Mouse (Mus musculus) limb, embryonic 15.5 days (tissue): ENCODE measurements around the gene Gpnmb. TPM values are rescaled to one million over a fixed set of nuclear protein-coding genes. Genes with fewer than 3 reads are reported as not detected.

Experiments used
- ATAC-seq: fragments of 200-750 bp; cut with Nextera tagmentation; 2 replicates; pipeline ENCODE4 v1.8.0; 2017; ENCODE audit warnings: low read depth, moderate TSS enrichment; ENCODE audit not compliant: insufficient number of reproducible peaks, low FRiP score, low TSS enrichment
- H3K27ac ChIP-seq: fragments of 300-500 bp; sonication (generic); 2 replicates; pipeline ENCODE4 v1.5.1; 2015; ENCODE audit warnings: moderate library complexity, mild to moderate bottlenecking, inconsistent platforms
- H3K27me3 ChIP-seq: fragments of 300-500 bp; sonication (generic); 2 replicates; pipeline ENCODE4 v1.6.1; 2015; ENCODE audit warnings: inconsistent platforms
- H3K36me3 ChIP-seq: fragments of 300-500 bp; sonication (generic); 2 replicates; pipeline ENCODE4 v1.6.1; 2015; ENCODE audit warnings: inconsistent platforms
- H3K4me1 ChIP-seq: fragments of 300-500 bp; sonication (generic); 2 replicates; pipeline ENCODE4 v1.6.1; 2015; ENCODE audit warnings: inconsistent platforms
- H3K4me2 ChIP-seq: fragments of 300-500 bp; sonication (generic); 2 replicates; pipeline ENCODE4 v1.6.1; 2015; ENCODE audit warnings: mild to moderate bottlenecking, inconsistent platforms
- H3K4me3 ChIP-seq: fragments of 300-500 bp; sonication (generic); 2 replicates; pipeline ENCODE4 v1.5.1; 2015; ENCODE audit warnings: mild to moderate bottlenecking, inconsistent platforms
- H3K9ac ChIP-seq: fragments of 300-500 bp; sonication (generic); 2 replicates; pipeline ENCODE4 v1.6.1; 2015; ENCODE audit warnings: inconsistent platforms
- H3K9me3 ChIP-seq: fragments of 300-500 bp; sonication (generic); 2 replicates; pipeline ENCODE4 v1.6.1; 2016; ENCODE audit warnings: inconsistent platforms
- WGBS: fragments of 180-500 bp; shearing (Covaris S2); methylation state at CpG from one replicate; pipeline ENCODE4 v1.1.7; 2015; 5-methylcytosine and 5-hydroxymethylcytosine counted together
- polyA plus RNA-seq: library from polyadenylated mRNA; unstranded; fragments of >200 nt; fragmentation: Nextera tagmentation; extraction: Ambion mirVana; gene quantifications from 2 replicates; pipeline ENCODE4 v1.2.1, GENCODE M21; 2015

Gene Gpnmb
- polyA plus RNA-seq, 1 experiment from 2014 or later = 1.6 TPM

- WGBS = 74% methylated on average over 2 of the region's 2 CpGs
- no peaks in the 10 kb centered on the region for H3K9me3 ChIP-seq
Observed at GRCm38 (mm10) chr6:49109196-49109595, 72.8 kb downstream of the Gpnmb start.

GRCm38 (mm10) chr6:49113895-49114294 is 77.5 kb downstream of the Gpnmb start:
- Histone ChIP-seq H3K4me1 (0 out of 2 replicates have a peak, but pooled peaks cover 4% of the 10 kb centered on the region), H3K4me3 (no peak overlapping the region), H3K9me3 (no peaks in the 10 kb centered on the region), H3K36me3 (peaks cover 15% of the 10 kb centered on the region; the same call in 1 of the 2 replicates), H3K9ac (no peak overlapping the region), H3K4me2 (no peak overlapping the region), H3K27me3 (no peaks in the 10 kb centered on the region), H3K27ac (no peak overlapping the region)
- 25% methylated on average over 7 of the region's 7 CpGs for WGBS
- no peak for ATAC-seq

More at GRCm38 (mm10) chr6:49109196-49109595, 72.8 kb downstream of the Gpnmb start:
- no peak overlapping the region for H3K9ac ChIP-seq
- ATAC-seq = no peak
- no peaks in the 10 kb centered on the region for H3K27me3 ChIP-seq
- no peak overlapping the region for H3K4me3 ChIP-seq
- peaks cover 39% of the 10 kb centered on the region for H3K36me3 ChIP-seq
- no peak overlapping the region for H3K4me2 ChIP-seq
- H3K4me1 ChIP-seq = 0 out of 2 replicates have a peak, but pooled peaks cover 1% of the 10 kb centered on the region
- H3K27ac ChIP-seq = no peak overlapping the region

- Histone ChIP-seq H3K27me3 (no peaks in the 10 kb centered on the region), H3K4me1 (0 out of 2 replicates have a peak, but pooled peaks cover 4% of the 10 kb centered on the region), H3K4me3 (no peak overlapping the region), H3K9me3 (no peaks in the 10 kb centered on the region), H3K4me2 (no peak overlapping the region), H3K36me3 (peaks cover 9% of the 10 kb centered on the region; the same call in 1 of the 2 replicates), H3K27ac (no peak overlapping the region), H3K9ac (no peak overlapping the region)
- no peak for ATAC-seq
- 65% methylated on average over 6 of the region's 6 CpGs for WGBS
Observed at GRCm38 (mm10) chr6:49114457-49114856, 78.1 kb downstream of the Gpnmb start.

GRCm38 (mm10) chr6:49115550-49115949 is 79.2 kb downstream of the Gpnmb start:
- H3K9ac ChIP-seq = no peak overlapping the region
- H3K27me3 ChIP-seq = no peaks in the 10 kb centered on the region
- WGBS = 74% methylated on average over 5 of the region's 5 CpGs
- H3K4me2 ChIP-seq = no peak overlapping the region
- 0 out of 2 replicates have a peak, but pooled peaks cover 4% of the 10 kb centered on the region for H3K4me1 ChIP-seq
- no peaks in the 10 kb centered on the region for H3K9me3 ChIP-seq
- H3K27ac ChIP-seq = no peak overlapping the region
- H3K4me3 ChIP-seq = no peak overlapping the region
- peaks cover 9% of the 10 kb centered on the region; the same call in 1 of the 2 replicates for H3K36me3 ChIP-seq
- no peak for ATAC-seq

- no peak overlapping the region for H3K27ac ChIP-seq
- H3K9ac ChIP-seq = no peak overlapping the region
- no peak overlapping the region for H3K4me3 ChIP-seq
- 0 out of 2 replicates have a peak, but pooled peaks cover 4% of the 10 kb centered on the region for H3K4me1 ChIP-seq
- ATAC-seq = no peak
- no peak overlapping the region for H3K4me2 ChIP-seq
- WGBS = 89% methylated on average over 8 of the region's 8 CpGs
- peaks cover 9% of the 10 kb centered on the region; the same call in 1 of the 2 replicates for H3K36me3 ChIP-seq
- H3K9me3 ChIP-seq = no peaks in the 10 kb centered on the region
- H3K27me3 ChIP-seq = no peaks in the 10 kb centered on the region
Observed at GRCm38 (mm10) chr6:49116241-49116640, 79.9 kb downstream of the Gpnmb start.

- no peaks in the 10 kb centered on the region for H3K27me3 ChIP-seq
- H3K4me1 ChIP-seq = 0 out of 2 replicates have a peak, but pooled peaks cover 4% of the 10 kb centered on the region
- H3K9me3 ChIP-seq = no peaks in the 10 kb centered on the region
- peaks cover 9% of the 10 kb centered on the region; the same call in 1 of the 2 replicates for H3K36me3 ChIP-seq
- H3K9ac ChIP-seq = no peak overlapping the region
- no peak overlapping the region for H3K27ac ChIP-seq
- no peak for ATAC-seq
- H3K4me2 ChIP-seq = no peak overlapping the region
- no peak overlapping the region for H3K4me3 ChIP-seq
- WGBS = 72% methylated on average over 8 of the region's 8 CpGs
Observed at GRCm38 (mm10) chr6:49118446-49118845, 82.1 kb downstream of the Gpnmb start.

- Histone ChIP-seq H3K4me3 (no peak overlapping the region), H3K27ac (no peak overlapping the region), H3K27me3 (no peaks in the 10 kb centered on the region), H3K4me1 (no peaks in the 10 kb centered on the region), H3K9me3 (no peaks in the 10 kb centered on the region), H3K4me2 (no peak overlapping the region), H3K36me3 (peaks cover 9% of the 10 kb centered on the region; the same call in 1 of the 2 replicates), H3K9ac (no peak overlapping the region)
- WGBS = 78% methylated on average over 1 of the region's 1 CpGs
- no peak for ATAC-seq
Observed at GRCm38 (mm10) chr6:49119462-49120135, 83.3 kb downstream of the Gpnmb start.

- Histone ChIP-seq H3K27me3 (no peaks in the 10 kb centered on the region), H3K9ac (no peak overlapping the region), H3K27ac (no peak overlapping the region), H3K36me3 (peaks cover 9% of the 10 kb centered on the region; the same call in 1 of the 2 replicates), H3K4me1 (no peaks in the 10 kb centered on the region), H3K4me2 (no peak overlapping the region), H3K4me3 (no peak overlapping the region), H3K9me3 (no peaks in the 10 kb centered on the region)
- no peak for ATAC-seq
- 80% methylated on average over 3 of the region's 3 CpGs for WGBS
Observed at GRCm38 (mm10) chr6:49120370-49120769, 84.0 kb downstream of the Gpnmb start.

Other genes starting within 250 kb of the Gpnmb start
- gene Tmem176a, start 195.6 kb upstream of the Gpnmb start, polyA plus RNA-seq = 54.3 and 63.4 TPM in 2 replicates
- gene Tmem176b, start 195.1 kb upstream of the Gpnmb start, polyA plus RNA-seq = 230 and 235 TPM in 2 replicates
- gene Aoc1, start 163.7 kb upstream of the Gpnmb start, polyA plus RNA-seq = not detected in 2 replicates
- gene 1600015I10Rik, start 106.7 kb upstream of the Gpnmb start, polyA plus RNA-seq = 0.05 TPM in 1 of 2 replicates, not detected in the other
- gene Doxl2, start 61.6 kb upstream of the Gpnmb start, polyA plus RNA-seq = not detected in 2 replicates
- gene Svs1, start 49.7 kb upstream of the Gpnmb start, polyA plus RNA-seq = not detected in 2 replicates
- 57.0 and 61.7 TPM in 2 replicates for gene Malsu1, start 37.2 kb downstream of the Gpnmb start, polyA plus RNA-seq
- 45.9 and 46.1 TPM in 2 replicates for gene Igf2bp3, start 178.4 kb downstream of the Gpnmb start, polyA plus RNA-seq
- gene Tra2a, start 227.5 kb downstream of the Gpnmb start, polyA plus RNA-seq = 81.9 and 98.3 TPM in 2 replicates